Mouse (Mus musculus) cortical plate, adult 2 months (tissue): Measurements from ENCODE around the gene Mre11a.

ENCODE experiments used
- CTCF ChIP-seq: fragments of 200-500 bp; IDR thresholded peaks from 2 replicates; pipeline ENCODE4 v1.5.1; 2011; ENCODE audit warnings: mild to moderate bottlenecking, control low read depth, low read length; ENCODE audit not compliant: insufficient read depth; ENCODE audit errors: extremely low read depth
- POLR2A ChIP-seq: fragments of 200-500 bp; IDR thresholded peaks from 2 replicates; pipeline ENCODE4 v1.6.1; 2011; ENCODE audit warnings: mild to moderate bottlenecking, low read length, control low read depth; ENCODE audit not compliant: insufficient read depth; ENCODE audit errors: extremely low read depth

GRCm38 (mm10) chr9:14868326-14868725 lies 83.9 kb downstream of the Mre11a start:
- TF ChIP-seq CTCF (no peak), POLR2A (no peak)
